Mouse (Mus musculus): ENCODE measurements at regions not wholly inside any gene's neighbourhood (a gene's known extent, or its start where the extent isn't known, plus 50 kb on each side); places are given as distances from the start of the nearest gene placed in this dataset.

GRCm38 (mm10) chr10:10046318-10046717, 145.4 kb upstream of the Stxbp5 start:
- TF ChIP-seq GATA1 (IDR thresholded peaks at IDR 0.05; ENCODE audit: borderline replicate concordance, low read length) = no peak
- no peak for TF ChIP-seq FLI1 (IDR thresholded peaks at IDR 0.05; ENCODE audit: low read length)
